Mouse (Mus musculus): ENCODE measurements around the gene Slc6a20b. TPM values are rescaled to one million over a fixed set of nuclear protein-coding genes. Genes with fewer than 3 reads are reported as not detected.

Gene Slc6a20b
- polyA plus RNA-seq, 1 experiment, result 0.22 TPM

- 99% methylated on average over 2 of the region's 2 CpGs for WGBS
- TF ChIP-seq POLR2A (IDR thresholded peaks at IDR 0.05; ENCODE audit: control insufficient read depth, extremely low read depth, insufficient read depth, low read length, poor library complexity) (no peak), CTCF (IDR thresholded peaks at IDR 0.05; ENCODE audit: borderline replicate concordance, control insufficient read depth, extremely low read depth, insufficient read depth, low read length, poor library complexity) (no peak)
- no peak overlapping the region for H3K4me3 ChIP-seq (ENCODE audit: control insufficient read depth, insufficient read depth, low read length)
- H3K4me1 ChIP-seq (replicated peaks; ENCODE audit: control insufficient read depth, insufficient read depth, low read length), result 0 out of 2 replicates have a peak, but pooled peaks cover 3% of the 10 kb centered on the region
- H3K36me3 ChIP-seq (ENCODE audit: control insufficient read depth, insufficient read depth, low read length), result peaks cover 6% of the 10 kb centered on the region
- no peak for DNase-seq
- H3K27ac ChIP-seq (ENCODE audit: control insufficient read depth, insufficient read depth, low read length), result no peak overlapping the region
- H3K27me3 ChIP-seq (ENCODE audit: control insufficient read depth, insufficient read depth, low read length), result no peaks in the 10 kb centered on the region
These were observed 35.0 kb downstream of the Slc6a20b start for GRCm38 (mm10) chr9:123597376-123597775.

DNA sequence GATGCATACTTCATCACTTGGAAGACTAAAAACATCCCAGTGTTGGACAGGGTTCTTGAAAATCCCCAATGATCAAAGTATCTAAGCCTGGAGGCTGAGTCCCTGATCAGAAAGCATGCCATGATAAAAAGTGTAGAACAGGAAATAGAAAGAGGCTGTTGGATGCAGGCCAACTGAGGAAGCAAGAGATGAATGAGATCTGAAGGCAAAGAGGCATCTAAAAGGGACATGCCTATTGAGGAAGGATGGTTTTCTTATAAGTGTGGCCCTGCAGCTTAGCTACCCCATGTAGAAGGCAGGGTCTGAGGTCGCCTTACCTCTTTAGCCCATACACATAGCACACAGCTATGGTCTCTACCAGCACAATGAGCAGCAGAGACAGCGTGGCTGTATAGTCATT lies 35.5 kb downstream of the Slc6a20b start:
- H3K27me3 ChIP-seq (ENCODE audit: control insufficient read depth, insufficient read depth, low read length), result no peaks in the 10 kb centered on the region
- 0 out of 2 replicates have a peak, but pooled peaks cover 3% of the 10 kb centered on the region for H3K4me1 ChIP-seq (replicated peaks; ENCODE audit: control insufficient read depth, insufficient read depth, low read length)
- WGBS, result 94% methylated on average over 2 of the region's 2 CpGs
- no peak overlapping the region for H3K4me3 ChIP-seq (ENCODE audit: control insufficient read depth, insufficient read depth, low read length)
- TF ChIP-seq POLR2A (IDR thresholded peaks at IDR 0.05; ENCODE audit: control insufficient read depth, extremely low read depth, insufficient read depth, low read length, poor library complexity) (no peak), CTCF (IDR thresholded peaks at IDR 0.05; ENCODE audit: borderline replicate concordance, control insufficient read depth, extremely low read depth, insufficient read depth, low read length, poor library complexity) (no peak)
- peaks cover 6% of the 10 kb centered on the region for H3K36me3 ChIP-seq (ENCODE audit: control insufficient read depth, insufficient read depth, low read length)
- no peak overlapping the region for H3K27ac ChIP-seq (ENCODE audit: control insufficient read depth, insufficient read depth, low read length)
- no peak for DNase-seq

GRCm38 (mm10) chr9:123595194-123595593 lies 37.2 kb downstream of the Slc6a20b start:
- peaks cover 12% of the 10 kb centered on the region for H3K36me3 ChIP-seq (ENCODE audit: control insufficient read depth, insufficient read depth, low read length)
- no peak for DNase-seq
- no peak overlapping the region for H3K27ac ChIP-seq (ENCODE audit: control insufficient read depth, insufficient read depth, low read length)
- H3K27me3 ChIP-seq (ENCODE audit: control insufficient read depth, insufficient read depth, low read length), result no peaks in the 10 kb centered on the region
- no peak overlapping the region for H3K4me3 ChIP-seq (ENCODE audit: control insufficient read depth, insufficient read depth, low read length)
- TF ChIP-seq POLR2A (IDR thresholded peaks at IDR 0.05; ENCODE audit: control insufficient read depth, extremely low read depth, insufficient read depth, low read length, poor library complexity) (no peak), CTCF (IDR thresholded peaks at IDR 0.05; ENCODE audit: borderline replicate concordance, control insufficient read depth, extremely low read depth, insufficient read depth, low read length, poor library complexity) (no peak)
- H3K4me1 ChIP-seq (replicated peaks; ENCODE audit: control insufficient read depth, insufficient read depth, low read length), result 0 out of 2 replicates have a peak, but pooled peaks cover 3% of the 10 kb centered on the region
- 74% methylated on average over 4 of the region's 4 CpGs for WGBS

- WGBS, result 92% methylated on average over 7 of the region's 7 CpGs
- H3K36me3 ChIP-seq (ENCODE audit: control insufficient read depth, insufficient read depth, low read length), result peaks cover 41% of the 10 kb centered on the region
- no peak overlapping the region for H3K27ac ChIP-seq (ENCODE audit: control insufficient read depth, insufficient read depth, low read length)
- DNase-seq, result no peak
- no peak for TF ChIP-seq CTCF (IDR thresholded peaks at IDR 0.05; ENCODE audit: borderline replicate concordance, control insufficient read depth, extremely low read depth, insufficient read depth, low read length, poor library complexity)
- TF ChIP-seq POLR2A (IDR thresholded peaks at IDR 0.05; ENCODE audit: control insufficient read depth, extremely low read depth, insufficient read depth, low read length, poor library complexity), result no peak
- H3K4me1 ChIP-seq (replicated peaks; ENCODE audit: control insufficient read depth, insufficient read depth, low read length), result no peaks in the 10 kb centered on the region
- H3K27me3 ChIP-seq (ENCODE audit: control insufficient read depth, insufficient read depth, low read length), result no peaks in the 10 kb centered on the region
- H3K4me3 ChIP-seq (ENCODE audit: control insufficient read depth, insufficient read depth, low read length), result no peak overlapping the region
These were observed 43.0 kb downstream of the Slc6a20b start for GRCm38 (mm10) chr9:123589240-123589910.

DNA sequence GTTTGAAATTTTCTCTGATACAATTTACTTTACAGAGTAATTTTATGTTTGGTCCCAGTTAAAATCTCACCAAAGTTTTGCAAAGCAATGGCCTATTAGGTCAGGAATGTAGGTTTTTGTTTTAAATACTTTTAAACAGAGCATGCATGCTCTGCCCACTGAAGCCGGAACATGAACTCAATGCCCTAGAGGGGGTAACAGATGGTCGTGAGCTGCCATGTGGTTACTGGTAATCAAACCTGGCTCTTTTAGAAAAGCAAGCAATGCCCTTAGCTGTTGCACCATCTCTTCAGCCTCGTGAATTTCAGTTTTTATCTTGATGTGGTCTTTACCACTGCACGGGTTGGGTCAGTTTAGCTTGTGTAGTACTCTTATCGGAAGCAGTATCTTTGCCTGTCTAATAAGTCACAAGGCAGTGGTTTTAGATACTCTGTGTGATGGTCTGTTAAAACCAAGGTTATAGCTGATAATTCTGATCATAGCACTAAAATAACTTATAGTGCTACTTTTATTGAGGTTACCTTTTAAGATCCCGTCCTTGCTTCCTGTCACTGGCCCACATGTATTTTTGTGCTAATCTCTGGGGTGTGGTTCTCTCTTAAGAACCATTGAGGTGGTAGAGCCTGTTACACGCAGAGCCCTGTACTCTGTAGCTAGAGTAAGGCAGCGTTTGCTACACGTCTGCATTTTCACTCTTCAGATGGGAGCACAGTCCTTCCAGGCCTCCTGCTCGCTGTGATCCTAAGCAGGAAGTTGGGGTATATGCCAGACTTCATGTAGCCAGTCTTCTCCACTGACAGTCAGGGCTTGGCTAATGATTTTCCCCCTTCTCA lies 54.8 kb downstream of the Slc6a20b start:
- WGBS, result 92% methylated on average over 10 of the region's 10 CpGs
- no peak for TF ChIP-seq CTCF (IDR thresholded peaks at IDR 0.05; ENCODE audit: borderline replicate concordance, control insufficient read depth, extremely low read depth, insufficient read depth, low read length, poor library complexity)
- TF ChIP-seq POLR2A (IDR thresholded peaks at IDR 0.05; ENCODE audit: control insufficient read depth, extremely low read depth, insufficient read depth, low read length, poor library complexity), result no peak
- DNase-seq, result no peak
- Histone ChIP-seq H3K4me1 (replicated peaks; ENCODE audit: control insufficient read depth, insufficient read depth, low read length) (no peaks in the 10 kb centered on the region), H3K4me3 (ENCODE audit: control insufficient read depth, insufficient read depth, low read length) (no peak overlapping the region), H3K27ac (ENCODE audit: control insufficient read depth, insufficient read depth, low read length) (no peak overlapping the region), H3K36me3 (ENCODE audit: control insufficient read depth, insufficient read depth, low read length) (peaks cover 26% of the 10 kb centered on the region), H3K27me3 (ENCODE audit: control insufficient read depth, insufficient read depth, low read length) (no peaks in the 10 kb centered on the region)

GRCm38 (mm10) chr9:123554599-123554998 lies 77.8 kb downstream of the Slc6a20b start:
- no peak for DNase-seq
- Histone ChIP-seq H3K4me3 (ENCODE audit: control insufficient read depth, insufficient read depth, low read length) (no peak overlapping the region), H3K4me1 (replicated peaks; ENCODE audit: control insufficient read depth, insufficient read depth, low read length) (no peaks in the 10 kb centered on the region), H3K27me3 (ENCODE audit: control insufficient read depth, insufficient read depth, low read length) (no peaks in the 10 kb centered on the region), H3K36me3 (ENCODE audit: control insufficient read depth, insufficient read depth, low read length) (peaks cover 45% of the 10 kb centered on the region), H3K27ac (ENCODE audit: control insufficient read depth, insufficient read depth, low read length) (no peak overlapping the region)
- 97% methylated on average over 3 of the region's 3 CpGs for WGBS
- TF ChIP-seq CTCF (IDR thresholded peaks at IDR 0.05; ENCODE audit: borderline replicate concordance, control insufficient read depth, extremely low read depth, insufficient read depth, low read length, poor library complexity) (no peak), POLR2A (IDR thresholded peaks at IDR 0.05; ENCODE audit: control insufficient read depth, extremely low read depth, insufficient read depth, low read length, poor library complexity) (no peak)

Other genes with a start within 250 kb of the Slc6a20b start
- gene Limd1, start 153.9 kb downstream of the Slc6a20b start, polyA plus RNA-seq (2012; rRNA removed), result 56.4 and 59.1 TPM in 2 replicates
- gene Sacm1l, start 102.8 kb downstream of the Slc6a20b start, polyA plus RNA-seq (2012; rRNA removed), result 8.1 and 8.6 TPM in 2 replicates
- gene Ccr9, start 45.9 kb upstream of the Slc6a20b start, polyA plus RNA-seq (2012; rRNA removed), result 500 and 608 TPM in 2 replicates
- gene Slc6a20a, start 46.3 kb upstream of the Slc6a20b start, polyA plus RNA-seq (2012; rRNA removed), result 7.5 and 8.1 TPM in 2 replicates
- 11.8 and 12.1 TPM in 2 replicates for gene Lztfl1, start 85.1 kb upstream of the Slc6a20b start, polyA plus RNA-seq (2012; rRNA removed)
- gene Cxcr6, start 173.9 kb upstream of the Slc6a20b start, polyA plus RNA-seq (2012; rRNA removed), result 4.3 and 4.6 TPM in 2 replicates
- 11.6 and 13.0 TPM in 2 replicates for gene Fyco1, start 219.3 kb upstream of the Slc6a20b start, polyA plus RNA-seq (2012; rRNA removed)
- 4.3 and 7.0 TPM in 2 replicates for gene Xcr1, start 229.5 kb upstream of the Slc6a20b start, polyA plus RNA-seq (2012; rRNA removed)